Mouse (Mus musculus) cerebellum, adult 2 months (tissue): ENCODE measurements at regions not wholly inside any gene's neighbourhood (a gene's known extent, or its start where the extent isn't known, plus 50 kb on each side); places are given as distances from the start of the nearest gene placed in this dataset.

ENCODE experiments used
- CTCF ChIP-seq: fragments of 200-500 bp; IDR thresholded peaks from 2 replicates; pipeline ENCODE4 v1.5.1; 2011; ENCODE audit warnings: low read depth, mild to moderate bottlenecking, control low read depth, low read length, moderate library complexity, borderline replicate concordance; ENCODE audit not compliant: insufficient read depth
- POLR2A ChIP-seq: fragments of 200-500 bp; IDR thresholded peaks from 2 replicates; pipeline ENCODE4 v1.6.1; 2011; ENCODE audit warnings: low read length, control low read depth, borderline replicate concordance; ENCODE audit not compliant: insufficient read depth

- TF ChIP-seq CTCF (no peak), POLR2A (no peak)
These were observed 464.8 kb downstream of the Klf5 start for GRCm38 (mm10) chr14:99763336-99763735.
